Comparison of ENCODE assay signal across 8 mouse cellular contexts in the genomic region with DNA sequence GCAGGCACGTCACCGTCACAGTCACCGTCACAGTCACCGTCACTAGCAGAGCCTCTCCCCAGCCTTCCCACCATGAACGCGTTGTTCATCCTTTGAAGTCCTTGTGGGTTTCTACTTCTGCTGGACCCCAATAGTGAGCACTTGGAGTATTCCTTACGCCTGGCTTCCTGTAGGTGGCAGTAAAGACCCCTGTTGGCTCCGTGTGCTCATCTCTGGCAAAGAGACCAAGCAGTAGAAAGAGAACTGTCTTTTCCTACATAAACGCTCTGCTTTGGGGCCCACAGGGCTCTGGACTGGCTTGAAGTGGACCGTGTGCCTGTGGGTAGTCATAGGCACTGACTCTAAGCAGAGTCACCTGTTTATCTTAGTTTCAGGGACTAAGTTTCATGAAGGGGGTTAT. TPM values are rescaled to one million over a fixed set of nuclear protein-coding genes. Genes with fewer than 3 reads are reported as not detected.
DNase-seq lines count a peak whose midpoint lies in the region; ATAC-seq and TF ChIP-seq lines count a peak whose summit lies in the region.
"Had no signal": no experiment of that assay in that cellular context is flagged by ENCODE, and none has a peak within 500 bp of the region (broad histone marks: within the 10 kb centered on the region; RNA-seq: fewer than 3 reads in every experiment).

No protein-coding gene starts in this region.

- no peaks in the 10 kb centered on the region for H3K4me1 ChIP-seq in testis, adult 2 months (ENCODE audit: control insufficient read depth, insufficient read depth, low read length)
- no peaks in the 10 kb centered on the region for H3K4me1 ChIP-seq in bone marrow macrophage, adult 2 months (ENCODE audit: control insufficient read depth, insufficient read depth, low read length)
- H3K4me1 ChIP-seq in forebrain, embryonic 14.5 days (ENCODE audit: control insufficient read depth, insufficient read depth, low read length), result no peaks in the 10 kb centered on the region

- DNase-seq in testis, postnatal 14 days (ENCODE audit: low spot score), result no peak
- peak; percentile 83 for DNase-seq in forebrain, embryonic 14.5 days (ENCODE audit: low spot score)
- DNase-seq in layer of hippocampus, adult 2 months (ENCODE audit: low spot score in 2 of 2), result peak; percentile 26 to 61
- DNase-seq in mesoderm, embryonic 11.5 days (ENCODE audit: low read depth, low spot score), result peak; percentile 81
- peak; percentile 60 for DNase-seq in testis, postnatal 10 days (ENCODE audit: low spot score)

- peak; percentile 46; the same call in 1 of the 2 replicates for TF ChIP-seq CTCF in testis, adult 2 months (IDR thresholded peaks at IDR 0.05; ENCODE audit: control insufficient read depth, insufficient read depth, insufficient replicate concordance, low read depth, low read length)
- peak; percentile 15; the same call in 1 of the 2 replicates for TF ChIP-seq CTCF in bone marrow macrophage, adult 2 months (IDR thresholded peaks at IDR 0.05; ENCODE audit: low read depth, low read length)
- peak; percentile 94 for TF ChIP-seq CTCF in layer of hippocampus, adult 2 months (conservative IDR thresholded peaks at IDR 0.05)

- ATAC-seq in forebrain, embryonic 14.5 days, result peak; percentile 62

- no peak overlapping the region for H3K9ac ChIP-seq in forebrain, embryonic 14.5 days (ENCODE audit: low read length)

- H3K9me3 ChIP-seq in forebrain, embryonic 14.5 days (replicated peaks; ENCODE audit: control insufficient read depth, low read length), result no peaks in the 10 kb centered on the region

- WGBS in forebrain, embryonic 14.5 days, result 23% methylated on average over 10 of the region's 10 CpGs

- no peaks in the 10 kb centered on the region for H3K27me3 ChIP-seq in testis, adult 2 months (ENCODE audit: control insufficient read depth, insufficient read depth, low read length)
- no peaks in the 10 kb centered on the region for H3K27me3 ChIP-seq in forebrain, embryonic 14.5 days (replicated peaks; ENCODE audit: control insufficient read depth, insufficient read depth, low read length)

- H3K36me3 ChIP-seq in testis, adult 2 months (ENCODE audit: control insufficient read depth, insufficient read depth, low read length), result no peaks in the 10 kb centered on the region
- no peaks in the 10 kb centered on the region for H3K36me3 ChIP-seq in forebrain, embryonic 14.5 days (ENCODE audit: control insufficient read depth, insufficient read depth, low read length)

- no peak for TF ChIP-seq POLR2A in testis, adult 2 months (IDR thresholded peaks at IDR 0.05; ENCODE audit: control insufficient read depth, low read depth, low read length)
- no peak for TF ChIP-seq POLR2A in bone marrow macrophage, adult 2 months (IDR thresholded peaks at IDR 0.05; ENCODE audit: borderline replicate concordance, low read depth, low read length)

- no peak overlapping the region for H3K27ac ChIP-seq in testis, adult 2 months (ENCODE audit: control insufficient read depth, insufficient read depth, low read depth, low read length)
- no peak overlapping the region for H3K27ac ChIP-seq in bone marrow macrophage, adult 2 months (ENCODE audit: insufficient read depth, low read depth, low read length)
- H3K27ac ChIP-seq in forebrain, embryonic 14.5 days (ENCODE audit: low read depth, low read length), result no peak overlapping the region
- H3K27ac ChIP-seq in layer of hippocampus, adult 2 months, result peak overlapping the region; percentile 32; the same call in 1 of the 2 replicates

- H3K4me2 ChIP-seq in forebrain, embryonic 14.5 days (ENCODE audit: low read length), result no peak overlapping the region

- H3K4me3 ChIP-seq in testis, adult 2 months (ENCODE audit: control insufficient read depth, low read depth, low read length), result no peak overlapping the region
- no peak overlapping the region for H3K4me3 ChIP-seq in bone marrow macrophage, adult 2 months (ENCODE audit: insufficient read depth, low read length)
- no peak overlapping the region for H3K4me3 ChIP-seq in forebrain, embryonic 14.5 days (ENCODE audit: low read depth, low read length)
- H3K4me3 ChIP-seq in layer of hippocampus, adult 2 months, result no peak overlapping the region

RNA-seq across cellular contexts. Expression of a gene that starts 49.0 kb away (rescaled TPM):
- 0.18 and 0.19 TPM in 2 replicates for polyA plus RNA-seq in testis, adult 2 months (2012; rRNA removed)
- polyA plus RNA-seq in bone marrow macrophage, adult 2 months (2012; ENCODE audit: insufficient read depth, insufficient read length, missing spikeins), result 0.79 and 1.6 TPM in 2 replicates
- polyA plus RNA-seq in forebrain, embryonic 14.5 days (2014; fragmentation: Nextera tagmentation; extraction: Ambion mirVana), result 0.53 TPM in 1 of 2 replicates, not detected in the other
- not detected for total RNA-seq in layer of hippocampus, adult 2 months (2021)
- polyA plus RNA-seq: heart, embryonic 14.5 days had no signal

Comparison
In these comparisons a context has a peak if more than half of its experiments do, and no peak if none do; other contexts are left out.
1. CTCF ChIP-seq: peak in every context shown above with its lines; median percentile 94 in layer of hippocampus, adult 2 months; 46 in testis, adult 2 months; 15 in bone marrow macrophage, adult 2 months.